Mouse (Mus musculus) gastrocnemius, adult 8-10 months (tissue): ENCODE measurements around the gene Treml2. TPM values are rescaled to one million over a fixed set of nuclear protein-coding genes. Genes with fewer than 3 reads are reported as not detected.
"Not testable (repeated sequence)": the region's sequence is repeated elsewhere in the genome, so short reads cannot be mapped to it uniquely, and the experiment has no call there.

Source experiments
- DNase-seq, 2 experiments: peaks; one replicate each; pipeline ENCODE4 v3.0.0; 2022; ENCODE audit warnings: low spot score in 2 of 2
- total RNA-seq, 4 experiments: library from RNA; stranded (reverse); gene quantifications; 2 replicates each; pipeline ENCODE4 v1.2.4; 2022

The Treml2 gene
- total RNA-seq, 4 experiments from 2014 or later = 0.15 to 0.40 TPM; not detected in 2

GRCm38 (mm10) chr17:48293500-48294194, 5.7 kb upstream of the Treml2 start:
- no peak for DNase-seq

GRCm38 (mm10) chr17:48299756-48300155, 458 bp downstream of the Treml2 start:
- no peak for DNase-seq

GRCm38 (mm10) chr17:48300199-48300598, 901 bp downstream of the Treml2 start:
- DNase-seq = no peak

GRCm38 (mm10) chr17:48300861-48301260, 1.6 kb downstream of the Treml2 start:
- DNase-seq = no peak

- no peak for DNase-seq
Observed at GRCm38 (mm10) chr17:48301792-48302191, 2.5 kb downstream of the Treml2 start.

- DNase-seq = no peak
Observed at GRCm38 (mm10) chr17:48312124-48312523, 12.8 kb downstream of the Treml2 start.

GRCm38 (mm10) chr17:48315905-48316579, 16.7 kb downstream of the Treml2 start, which contains the start of gene B430306N03Rik:
Gene B430306N03Rik, plus strand, starts transcription at chr17:48316141.
- DNase-seq = not testable (repeated sequence)

- no peak for DNase-seq
Observed at GRCm38 (mm10) chr17:48318686-48319085, 19.4 kb downstream of the Treml2 start.

- no peak for DNase-seq
Observed at GRCm38 (mm10) chr17:48321279-48321678, 22.0 kb downstream of the Treml2 start.

GRCm38 (mm10) chr17:48323236-48323635, 23.9 kb downstream of the Treml2 start:
- DNase-seq = no peak

- no peak for DNase-seq
Observed at GRCm38 (mm10) chr17:48324258-48324657, 25.0 kb downstream of the Treml2 start.

- DNase-seq = no peak
Observed at GRCm38 (mm10) chr17:48325093-48325492, 25.8 kb downstream of the Treml2 start.

GRCm38 (mm10) chr17:48325638-48326037, 26.3 kb downstream of the Treml2 start:
- DNase-seq = no peak

- DNase-seq = no peak
Observed at GRCm38 (mm10) chr17:48326656-48327055, 27.4 kb downstream of the Treml2 start.

- DNase-seq = no peak
Observed at GRCm38 (mm10) chr17:48332524-48332923, 33.2 kb downstream of the Treml2 start.

- DNase-seq = no peak
Observed at GRCm38 (mm10) chr17:48334186-48334585, 34.9 kb downstream of the Treml2 start.

- peak; percentile 36 to 49 for DNase-seq
Observed at GRCm38 (mm10) chr17:48336857-48337256, 37.6 kb downstream of the Treml2 start.

- no peak for DNase-seq
Observed at GRCm38 (mm10) chr17:48340267-48340666, 41.0 kb downstream of the Treml2 start.

- DNase-seq = no peak
Observed at GRCm38 (mm10) chr17:48341947-48342346, 42.6 kb downstream of the Treml2 start.

- no peak for DNase-seq
Observed at GRCm38 (mm10) chr17:48343065-48343464, 43.8 kb downstream of the Treml2 start.

- DNase-seq = no peak
Observed at GRCm38 (mm10) chr17:48345824-48346223, 46.5 kb downstream of the Treml2 start.

GRCm38 (mm10) chr17:48346231-48346630, 46.9 kb downstream of the Treml2 start, which contains the start of gene Trem2:
Gene Trem2, plus strand, starts transcription at chr17:48346401.
- no peak for DNase-seq

GRCm38 (mm10) chr17:48346834-48347233, 47.5 kb downstream of the Treml2 start:
- DNase-seq = no peak
